Mouse (Mus musculus) induced T-regulatory cell, adult 2 months (primary cell): ENCODE data around the gene Mamdc2.
A peak's percentile ranks its signal among the peaks of the same experiment; 100 is the strongest.
"Not testable (repeated sequence)": the region's sequence is repeated elsewhere in the genome, so short reads cannot be mapped to it uniquely, and the experiment has no call there.

Experiments
- DNase-seq: peaks from one replicate; pipeline ENCODE4 v3.0.0-alpha.2; 2012; ENCODE audit warnings: low read depth

Gene Mamdc2

DNA sequence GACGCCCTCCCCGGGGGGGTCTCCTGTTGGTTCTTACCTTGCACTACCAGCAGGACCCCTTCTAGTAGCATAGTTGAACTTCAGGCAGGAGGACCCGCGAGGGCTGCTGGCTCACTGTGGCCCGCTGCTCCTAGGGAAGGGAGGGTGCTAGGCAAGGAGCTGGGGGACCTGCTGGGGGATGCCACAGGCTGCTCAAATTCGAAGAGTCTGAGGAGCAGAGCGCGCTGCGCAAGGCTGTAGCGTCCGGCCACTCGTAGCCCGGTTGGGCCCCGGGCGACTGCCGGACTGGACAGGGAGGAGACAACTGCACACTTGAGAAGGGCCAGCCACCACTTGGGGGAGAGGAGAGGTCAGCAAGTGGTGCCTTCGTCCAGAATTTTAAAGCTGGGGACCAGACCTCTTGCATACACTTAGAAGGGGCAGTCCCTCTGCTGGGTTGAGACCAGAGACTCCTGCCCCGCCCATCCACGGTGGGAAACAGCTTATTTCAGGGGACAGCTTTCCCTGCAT lies at the start of gene Mamdc2:
Gene Mamdc2, minus strand, starts transcription at position 455 of the 510 bp plus-strand sequence.
- no peak for DNase-seq

DNA sequence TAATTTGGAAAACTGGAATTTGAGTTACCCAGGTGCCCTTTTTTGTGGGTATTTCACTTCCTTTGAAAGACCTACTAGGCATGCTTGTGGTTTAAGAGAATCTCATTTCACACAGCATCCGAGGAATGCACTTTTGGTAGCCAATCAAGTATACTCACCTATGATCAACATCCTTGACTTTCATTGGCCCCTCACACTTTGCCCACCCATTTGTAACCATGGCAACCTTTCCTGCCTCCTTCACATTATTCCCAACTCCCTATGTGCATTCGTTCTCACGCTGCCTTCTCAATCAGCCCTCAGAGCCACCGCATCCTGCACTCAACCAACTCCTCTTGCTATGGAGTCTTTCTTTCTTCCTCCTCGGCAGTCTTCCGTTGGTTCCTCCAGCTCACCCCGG lies 49.8 kb upstream of the Mamdc2 start:
- no peak for DNase-seq

DNA sequence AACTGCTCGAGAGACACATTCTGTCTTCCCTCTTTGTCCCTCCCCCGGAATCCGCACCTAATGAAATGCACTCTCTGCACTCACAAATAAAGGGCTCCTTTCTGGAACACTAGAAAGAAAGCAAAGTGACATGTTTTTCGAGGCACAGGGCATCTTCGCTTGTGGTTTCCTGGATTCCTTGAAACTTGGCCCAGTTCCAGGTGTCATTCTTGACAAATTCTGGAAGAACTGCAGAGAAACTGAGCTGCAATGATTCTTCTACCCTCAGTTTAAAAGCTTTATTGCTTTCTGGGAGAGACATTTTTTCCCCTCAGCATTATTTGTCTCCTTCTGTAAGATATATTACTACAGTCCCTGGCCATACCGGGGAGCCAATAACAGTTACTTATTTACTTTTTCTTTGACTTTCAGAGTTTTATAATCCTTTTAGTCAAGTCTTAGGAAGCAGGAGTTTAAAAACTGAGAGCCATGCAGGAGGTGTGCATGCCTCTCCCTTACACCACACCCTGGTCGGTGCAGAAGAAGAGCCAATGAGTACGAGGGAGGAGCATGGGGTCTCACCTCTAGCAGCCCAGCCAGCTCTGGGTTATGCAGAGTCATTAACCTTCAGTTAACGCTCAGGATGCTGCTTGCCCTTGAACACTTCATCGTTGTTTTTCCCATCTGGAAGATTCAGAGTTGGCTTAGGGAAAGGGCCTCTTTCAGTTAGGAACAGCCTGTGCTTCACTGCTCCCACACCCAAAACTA lies 49.1 kb upstream of the Mamdc2 start:
- DNase-seq = no peak

DNA sequence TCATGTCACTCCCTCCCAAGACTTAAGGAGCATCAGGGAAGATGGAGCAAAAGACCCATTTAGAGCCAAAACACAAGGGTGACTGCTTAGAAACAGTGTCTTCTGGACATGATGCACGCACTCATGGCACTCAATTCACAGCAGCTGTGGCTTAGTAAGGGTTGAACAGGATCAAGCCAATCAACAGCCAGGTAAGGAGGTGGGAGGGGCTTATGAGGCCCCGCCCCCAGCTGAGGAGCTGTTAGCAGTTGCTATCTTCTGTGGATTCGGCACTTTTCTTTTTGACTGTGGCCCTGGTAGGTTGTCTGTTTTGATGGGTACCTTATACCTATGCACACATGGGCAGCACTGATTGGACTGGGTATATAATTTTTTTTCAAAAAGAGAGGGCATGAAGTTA lies 48.3 kb upstream of the Mamdc2 start:
- DNase-seq = no peak

GRCm38 (mm10) chr19:23492663-23493062 lies 44.4 kb upstream of the Mamdc2 start:
- DNase-seq = no peak

DNA sequence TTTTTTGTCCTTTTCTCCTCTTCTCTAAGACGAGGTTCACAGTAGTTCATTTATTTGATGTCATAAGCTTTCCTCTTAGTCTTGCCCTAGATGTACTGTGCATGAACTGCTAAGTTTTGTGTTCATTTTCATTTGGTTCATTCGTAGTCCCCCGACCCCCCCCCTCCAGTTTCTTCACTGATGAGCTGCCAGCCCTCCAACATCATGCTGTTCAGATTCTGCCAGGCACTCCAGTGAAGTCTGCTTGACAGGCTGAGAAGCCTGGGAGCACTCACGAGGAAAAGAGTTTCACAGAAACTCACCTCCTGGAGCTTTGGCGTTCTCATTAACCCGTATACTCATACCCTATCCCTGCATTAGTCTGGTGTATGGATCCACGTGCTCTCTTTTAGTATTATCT lies 42.5 kb upstream of the Mamdc2 start:
- DNase-seq = not testable (repeated sequence)

- no peak for DNase-seq
These were observed 41.5 kb upstream of the Mamdc2 start for GRCm38 (mm10) chr19:23489780-23490179.

- no peak for DNase-seq
These were observed 39.2 kb upstream of the Mamdc2 start for GRCm38 (mm10) chr19:23487421-23487820.

DNA sequence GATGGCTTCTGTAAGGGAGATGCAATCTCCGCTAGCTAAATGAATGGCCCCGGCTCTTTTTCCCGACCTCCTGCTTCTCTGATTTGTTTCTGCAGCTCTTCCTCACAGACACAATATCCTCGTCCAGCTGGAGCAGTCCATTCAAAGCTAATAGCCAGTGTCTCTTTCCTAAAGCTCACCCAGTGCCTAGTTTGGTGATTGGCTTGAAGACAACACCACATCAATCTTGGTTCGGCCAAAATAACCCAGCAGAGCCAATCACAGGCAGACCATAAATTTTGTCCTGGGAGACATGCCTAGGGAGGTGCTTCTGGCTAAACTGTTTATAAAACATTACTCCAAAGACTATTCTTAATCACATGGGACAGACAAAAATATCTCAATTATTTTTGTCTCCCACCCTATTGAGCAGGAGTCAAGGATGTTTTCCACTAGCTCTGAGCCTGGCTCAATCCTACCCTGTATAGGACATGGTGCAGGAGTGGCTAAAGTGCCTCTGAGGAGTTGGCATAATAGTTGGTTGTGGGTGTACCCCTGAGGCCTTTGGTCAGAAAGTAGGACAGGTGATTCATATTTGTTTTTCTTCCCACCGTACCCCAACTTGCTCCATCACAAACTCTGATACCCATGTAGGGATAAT lies 38.5 kb upstream of the Mamdc2 start:
- no peak for DNase-seq

DNA sequence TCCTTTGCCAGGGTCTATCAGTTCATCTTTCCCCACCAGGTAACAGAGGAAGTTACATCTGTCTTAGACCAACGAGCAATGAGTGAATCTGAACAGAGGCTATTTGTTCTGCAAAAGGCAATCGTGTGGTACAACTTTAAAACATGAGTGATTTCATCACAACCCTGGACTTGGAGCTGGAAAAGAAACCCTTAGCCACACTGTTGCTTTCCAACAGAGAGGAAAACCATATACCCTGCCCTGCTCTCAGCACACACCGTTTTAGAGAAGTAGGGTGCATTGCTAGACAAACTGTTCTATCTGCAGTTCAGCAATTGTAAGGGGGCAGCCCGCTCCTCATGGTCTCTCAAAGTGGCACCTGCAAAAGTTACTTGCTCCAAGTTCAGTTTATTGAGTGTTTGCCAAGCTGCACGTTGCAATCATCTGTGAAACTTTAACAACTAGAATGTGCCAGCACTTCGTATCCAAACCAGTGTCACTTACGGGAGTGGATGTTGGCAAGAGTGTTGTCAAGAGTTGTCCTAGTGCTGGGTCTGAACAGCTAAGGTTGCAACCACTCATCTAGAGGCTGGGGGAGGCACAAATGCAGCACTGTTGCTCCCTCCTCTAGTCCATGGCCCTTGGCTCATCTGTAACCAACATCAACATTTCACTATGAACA lies 37.8 kb upstream of the Mamdc2 start:
- DNase-seq = no peak

- DNase-seq = not testable (repeated sequence)
These were observed 34.3 kb upstream of the Mamdc2 start for GRCm38 (mm10) chr19:23482571-23482970.

DNA sequence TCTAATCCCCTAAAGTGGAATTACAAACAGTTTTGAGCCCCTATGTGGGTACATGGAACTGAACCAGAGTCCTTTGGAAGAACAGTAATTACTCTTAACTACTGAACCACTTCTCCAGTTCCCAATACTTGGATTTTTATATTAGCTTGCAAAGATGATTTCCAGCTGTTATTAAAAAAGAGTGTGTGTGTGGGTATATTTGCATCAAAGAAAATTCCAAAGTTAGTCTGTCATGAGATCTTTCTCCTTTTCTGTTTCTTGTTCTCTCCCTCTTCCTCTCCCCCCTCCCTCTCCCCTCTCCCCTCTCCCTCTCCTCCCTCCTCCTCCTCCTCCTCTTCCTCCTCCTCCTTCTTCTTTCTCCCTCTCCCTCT lies 31.3 kb upstream of the Mamdc2 start:
- DNase-seq = no peak

- peak; percentile 2 for DNase-seq
These were observed 30.8 kb upstream of the Mamdc2 start for GRCm38 (mm10) chr19:23478895-23479596.

GRCm38 (mm10) chr19:23477826-23478225 lies 29.6 kb upstream of the Mamdc2 start:
- no peak for DNase-seq

GRCm38 (mm10) chr19:23467866-23468265 lies 19.6 kb upstream of the Mamdc2 start:
- DNase-seq = no peak

- DNase-seq = no peak
These were observed 18.8 kb upstream of the Mamdc2 start for GRCm38 (mm10) chr19:23467011-23467410.

GRCm38 (mm10) chr19:23457492-23457891 lies 9.2 kb upstream of the Mamdc2 start:
- no peak for DNase-seq

GRCm38 (mm10) chr19:23451361-23451760 lies 3.1 kb upstream of the Mamdc2 start:
- DNase-seq = no peak

GRCm38 (mm10) chr19:23447221-23447987 lies 838 bp downstream of the Mamdc2 start:
- DNase-seq = no peak

- no peak for DNase-seq
These were observed 3.1 kb downstream of the Mamdc2 start for GRCm38 (mm10) chr19:23444910-23445845.
